Mouse (Mus musculus): ENCODE measurements at regions not wholly inside any gene's neighbourhood (a gene's known extent, or its start where the extent isn't known, plus 50 kb on each side); places are given as distances from the start of the nearest gene placed in this dataset.

DNA sequence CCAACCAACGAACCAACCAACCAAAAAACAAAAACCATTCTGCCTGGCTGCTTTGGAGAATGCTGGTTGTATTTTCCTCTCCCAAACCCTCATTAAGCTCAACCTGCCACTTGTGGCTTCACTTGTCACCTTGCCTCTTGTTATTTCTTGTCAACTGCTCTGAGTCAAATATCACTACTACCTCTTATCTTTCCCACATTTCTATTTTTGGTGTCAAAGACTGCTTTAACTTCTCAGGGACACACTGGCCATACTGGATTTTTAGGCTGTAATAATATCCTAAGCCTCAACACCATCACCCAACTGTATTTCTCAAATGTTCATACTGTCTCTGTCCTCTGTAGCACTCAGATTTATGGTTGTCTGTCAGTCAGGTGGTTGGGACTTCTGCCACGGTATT, 181.4 kb upstream of the Arhgap42 start:
- no peak for TF ChIP-seq EP300 (IDR thresholded peaks at IDR 0.05; ENCODE audit: low read depth)
- no peak for TF ChIP-seq CTCF (IDR thresholded peaks at IDR 0.05; ENCODE audit: low read depth)

All from liver, embryonic 14.5 days (tissue).